Mouse (Mus musculus) bone marrow, adult 2 months (tissue): Measurements from ENCODE around the gene Disp3. TPM values are rescaled to one million over a fixed set of nuclear protein-coding genes. Genes with fewer than 3 reads are reported as not detected.

ENCODE experiments used
- H3K27ac ChIP-seq: fragments of 200-500 bp; 2 replicates; pipeline ENCODE4 v1.5.1; 2012; ENCODE audit warnings: low read depth, mild to moderate bottlenecking, control low read depth, inconsistent platforms, low read length; ENCODE audit not compliant: control insufficient read depth, poor library complexity, insufficient read depth
- H3K4me1 ChIP-seq: fragments of 200-500 bp; 2 replicates; pipeline ENCODE4 v1.6.1; 2011; ENCODE audit warnings: low read length; ENCODE audit not compliant: control insufficient read depth, insufficient read depth
- H3K4me3 ChIP-seq: fragments of 200-500 bp; replicated peaks from 2 replicates; pipeline ENCODE3; 2011; ENCODE audit warnings: mild to moderate bottlenecking, low read depth, low read length, control low read depth; ENCODE audit not compliant: control insufficient read depth
- CTCF ChIP-seq: fragments of 200-500 bp; IDR thresholded peaks from 2 replicates; pipeline ENCODE4 v1.5.1; 2011; ENCODE audit warnings: low read length, control low read depth; ENCODE audit not compliant: control insufficient read depth, insufficient read depth
- POLR2A ChIP-seq: fragments of 200-500 bp; IDR thresholded peaks from 2 replicates; pipeline ENCODE4 v1.6.1; 2011; ENCODE audit warnings: low read depth, mild to moderate bottlenecking, control low read depth, low read length, borderline replicate concordance; ENCODE audit not compliant: control insufficient read depth
- WGBS: fragments of 180-500 bp; shearing (Covaris S2); methylation state at CpG from one replicate; pipeline ENCODE4 v1.1.7; 2018; 5-methylcytosine and 5-hydroxymethylcytosine counted together
- polyA plus RNA-seq: library from polyadenylated mRNA; stranded (reverse); fragments of >200 nt; gene quantifications from 2 replicates; pipeline ENCODE4 v1.2.4, GENCODE M21; 2011; ENCODE audit warnings: low replicate concordance; ENCODE audit not compliant: missing spikeins, insufficient read depth, insufficient read length

Disp3 gene
- polyA plus RNA-seq, 1 experiment = not detected

- TF ChIP-seq CTCF = no peak
- TF ChIP-seq POLR2A = no peak
- WGBS = 72% methylated on average over 9 of the region's 9 CpGs
Measured at GRCm38 (mm10) chr4:148238218-148238617, 49.5 kb downstream of the Disp3 start.

GRCm38 (mm10) chr4:148236664-148237063, 51.1 kb downstream of the Disp3 start:
- no peak for TF ChIP-seq CTCF
- TF ChIP-seq POLR2A = no peak
- WGBS = 82% methylated on average over 8 of the region's 8 CpGs
- H3K4me3 ChIP-seq = no peak overlapping the region
- no peak overlapping the region for H3K27ac ChIP-seq
- no peaks in the 10 kb centered on the region for H3K4me1 ChIP-seq

More at GRCm38 (mm10) chr4:148238218-148238617, 49.5 kb downstream of the Disp3 start:
- no peak overlapping the region for H3K27ac ChIP-seq
- H3K4me3 ChIP-seq = no peak overlapping the region
- no peaks in the 10 kb centered on the region for H3K4me1 ChIP-seq

GRCm38 (mm10) chr4:148233061-148233460, 54.7 kb downstream of the Disp3 start:
- Histone ChIP-seq H3K27ac (no peak overlapping the region; the same call in 1 of the 2 replicates), H3K4me3 (no peak overlapping the region), H3K4me1 (no peaks in the 10 kb centered on the region)
- WGBS = 80% methylated on average over 9 of the region's 9 CpGs
- TF ChIP-seq POLR2A (no peak), CTCF (no peak)

- TF ChIP-seq CTCF = no peak
- no peak for TF ChIP-seq POLR2A
- WGBS = 61% methylated on average over 10 of the region's 10 CpGs
- H3K4me1 ChIP-seq = no peaks in the 10 kb centered on the region
Measured at GRCm38 (mm10) chr4:148232615-148233014, 55.1 kb downstream of the Disp3 start.

GRCm38 (mm10) chr4:148232124-148232523, 55.6 kb downstream of the Disp3 start:
- WGBS = 73% methylated on average over 4 of the region's 4 CpGs
- Histone ChIP-seq H3K4me3 (no peak overlapping the region), H3K4me1 (no peaks in the 10 kb centered on the region), H3K27ac (no peak overlapping the region)
- no peak for TF ChIP-seq CTCF
- no peak for TF ChIP-seq POLR2A

More at GRCm38 (mm10) chr4:148232615-148233014, 55.1 kb downstream of the Disp3 start:
- no peak overlapping the region for H3K4me3 ChIP-seq
- no peak overlapping the region; the same call in 1 of the 2 replicates for H3K27ac ChIP-seq

GRCm38 (mm10) chr4:148229646-148230045, 58.1 kb downstream of the Disp3 start:
- WGBS = 8% methylated on average over 16 of the region's 16 CpGs
- TF ChIP-seq POLR2A (no peak), CTCF (no peak)
- no peaks in the 10 kb centered on the region for H3K4me1 ChIP-seq
- no peak overlapping the region for H3K4me3 ChIP-seq
- H3K27ac ChIP-seq = no peak overlapping the region

GRCm38 (mm10) chr4:148222983-148223382, 64.8 kb downstream of the Disp3 start:
- WGBS = 50% methylated on average over 10 of the region's 10 CpGs
- Histone ChIP-seq H3K4me3 (no peak overlapping the region), H3K4me1 (no peaks in the 10 kb centered on the region), H3K27ac (no peak overlapping the region)
- TF ChIP-seq CTCF (no peak), POLR2A (no peak)

- no peak for TF ChIP-seq CTCF
- TF ChIP-seq POLR2A = no peak
- H3K4me3 ChIP-seq = no peak overlapping the region
- 17% methylated on average over 10 of the region's 10 CpGs for WGBS
Measured at GRCm38 (mm10) chr4:148220656-148221055, 67.1 kb downstream of the Disp3 start.

GRCm38 (mm10) chr4:148218238-148218637, 69.5 kb downstream of the Disp3 start:
- Histone ChIP-seq H3K27ac (no peak overlapping the region), H3K4me1 (no peaks in the 10 kb centered on the region), H3K4me3 (no peak overlapping the region)
- WGBS = 15% methylated on average over 10 of the region's 10 CpGs
- no peak for TF ChIP-seq CTCF
- TF ChIP-seq POLR2A = no peak

More at GRCm38 (mm10) chr4:148220656-148221055, 67.1 kb downstream of the Disp3 start:
- no peaks in the 10 kb centered on the region for H3K4me1 ChIP-seq
- no peak overlapping the region for H3K27ac ChIP-seq
